Mouse (Mus musculus): Measurements from ENCODE around the gene Sephs1.

DNA sequence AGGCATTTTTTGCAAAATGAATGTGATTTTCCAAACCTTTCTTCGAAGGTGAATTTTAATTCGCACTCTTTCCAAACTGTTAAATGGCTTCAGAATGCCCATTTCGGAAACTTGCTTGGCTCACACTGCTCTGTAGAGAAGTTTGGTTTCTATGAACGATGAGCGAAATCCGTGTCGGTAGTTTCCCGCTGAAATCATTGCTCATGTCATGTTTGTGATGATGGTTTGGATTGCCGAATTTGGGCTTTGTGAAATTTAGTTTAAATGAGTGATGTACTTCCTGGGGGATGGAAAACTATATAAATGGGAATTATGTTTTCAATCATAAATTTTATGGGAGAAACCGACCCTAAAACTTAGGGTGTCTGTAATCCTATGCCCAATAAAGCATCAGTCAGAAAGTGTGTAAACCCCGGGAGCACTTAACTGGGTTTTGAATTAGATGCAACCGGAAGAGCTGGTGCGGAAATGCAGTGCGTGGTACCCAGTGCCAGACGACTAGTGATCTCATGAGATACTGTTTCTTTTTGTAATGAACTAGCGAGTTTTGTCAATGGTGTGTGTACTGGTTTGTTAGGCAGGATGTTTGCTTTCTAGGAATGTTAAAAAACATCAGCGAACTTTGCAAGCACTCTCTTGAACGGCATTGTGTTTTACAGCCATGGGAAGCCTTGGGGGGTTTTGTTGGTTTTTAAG, 1.8 kb downstream of the Sephs1 start:
- TF ChIP-seq CTCF (IDR thresholded peaks at IDR 0.05; ENCODE audit: borderline replicate concordance, insufficient read depth, low read length) (no peak), POLR2A (IDR thresholded peaks at IDR 0.05; ENCODE audit: low read depth, low read length) (no peak)

All from embryonic fibroblast, embryonic 13.5 days (primary cell).